Mouse (Mus musculus) layer of hippocampus, adult 2 months (tissue): ENCODE data around the gene Ppp1r1a. TPM values are rescaled to one million over a fixed set of nuclear protein-coding genes. Genes with fewer than 3 reads are reported as not detected.

Experiments
- DNase-seq, 2 experiments: peaks; one replicate each; pipeline ENCODE4 v3.0.0; 2022; ENCODE audit warnings: low spot score in 2 of 2
- H3K27ac ChIP-seq: fragments of 200-600 bp; 2 replicates; pipeline ENCODE4 v1.8.1; 2022
- H3K4me3 ChIP-seq: fragments of 200-600 bp; 2 replicates; pipeline ENCODE4 v1.8.1; 2022; ENCODE audit warnings: mild to moderate bottlenecking
- CTCF ChIP-seq: fragments of 200-600 bp; conservative IDR thresholded peaks from 2 replicates; pipeline ENCODE4 v1.8.1; 2022; ENCODE audit warnings: antibody characterized with exemption, mild to moderate bottlenecking, moderate library complexity
- long read RNA-seq, 2 experiments: library from polyadenylated mRNA; stranded (forward); transcript quantifications; one replicate each; pipeline ENCODE4 v2.0.0; 2021; ENCODE audit warnings: borderline mapping rate in 2 of 2
- total RNA-seq, 2 experiments: library from RNA; stranded (reverse); gene quantifications; 2 replicates each; pipeline ENCODE4 v1.2.3; 2021

Ppp1r1a gene
- total RNA-seq = 100 to 1,000 TPM; 118 to 136 TPM
- long read RNA-seq, experiment 1, transcript Ppp1r1a-202 (6 exons, 821 nt) = minor isoform, 22 of 107 reads
- long read RNA-seq, experiment 1, transcript Ppp1r1a-201 (7 exons, 1,306 nt) = major isoform, 74 of 107 reads
- long read RNA-seq, experiment 1, partial matches to known transcripts = 6 of 107 reads
- long read RNA-seq, experiment 1, other reads (novel, unspliced or antisense) = 5 of 107 reads
- long read RNA-seq, experiment 2, transcript Ppp1r1a-202 (6 exons, 821 nt) = minor isoform, 24 of 148 reads
- long read RNA-seq, experiment 2, transcript Ppp1r1a-201 (7 exons, 1,306 nt) = major isoform, 103 of 148 reads
- long read RNA-seq, experiment 2, partial matches to known transcripts = 14 of 148 reads
- long read RNA-seq, experiment 2, other reads (novel, unspliced or antisense) = 7 of 148 reads

- Histone ChIP-seq H3K4me3 (peak within 1 kb of the TSS; percentile 68), H3K27ac (peak within 1 kb of the TSS; percentile 93)
- no peak for TF ChIP-seq CTCF
- peak; percentile 57 to 83 for DNase-seq
Measured at GRCm38 (mm10) chr15:103537822-103538213, at the start of gene Ppp1r1a. Gene Ppp1r1a (minus strand): TSS chr15:103538003.

- H3K27ac ChIP-seq = no peak overlapping the region
- no peak overlapping the region for H3K4me3 ChIP-seq
- TF ChIP-seq CTCF = no peak
- no peak for DNase-seq
Measured at GRCm38 (mm10) chr15:103585876-103586275, 48.1 kb upstream of the Ppp1r1a start.

DNA sequence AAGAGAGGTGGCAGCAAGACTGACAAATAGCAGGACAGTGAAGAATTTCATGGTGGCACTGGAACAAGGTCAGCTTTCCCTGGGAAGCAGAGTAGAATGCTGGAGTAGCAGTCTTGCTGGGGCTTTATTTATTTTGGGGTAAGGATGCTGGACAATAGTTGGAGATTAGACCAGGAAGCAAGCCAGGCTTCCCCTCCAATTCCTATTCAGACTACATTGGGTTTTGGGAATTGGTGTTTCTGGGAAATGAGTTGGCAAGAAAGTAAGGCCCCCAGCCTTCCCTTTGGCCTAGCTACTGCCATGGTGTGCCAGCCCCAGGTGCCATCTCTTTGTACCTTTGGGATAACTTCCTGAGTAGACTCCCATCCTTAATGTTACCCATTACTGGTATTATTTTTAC is 27.2 kb upstream of the Ppp1r1a start, which contains the start of gene Glycam1:
Gene Glycam1, minus strand, starts transcription at position 101 of the 400 bp plus-strand sequence.
- Histone ChIP-seq H3K27ac (no peak within 1 kb of the TSS), H3K4me3 (no peak within 1 kb of the TSS)
- DNase-seq = no peak
- TF ChIP-seq CTCF = no peak

DNA sequence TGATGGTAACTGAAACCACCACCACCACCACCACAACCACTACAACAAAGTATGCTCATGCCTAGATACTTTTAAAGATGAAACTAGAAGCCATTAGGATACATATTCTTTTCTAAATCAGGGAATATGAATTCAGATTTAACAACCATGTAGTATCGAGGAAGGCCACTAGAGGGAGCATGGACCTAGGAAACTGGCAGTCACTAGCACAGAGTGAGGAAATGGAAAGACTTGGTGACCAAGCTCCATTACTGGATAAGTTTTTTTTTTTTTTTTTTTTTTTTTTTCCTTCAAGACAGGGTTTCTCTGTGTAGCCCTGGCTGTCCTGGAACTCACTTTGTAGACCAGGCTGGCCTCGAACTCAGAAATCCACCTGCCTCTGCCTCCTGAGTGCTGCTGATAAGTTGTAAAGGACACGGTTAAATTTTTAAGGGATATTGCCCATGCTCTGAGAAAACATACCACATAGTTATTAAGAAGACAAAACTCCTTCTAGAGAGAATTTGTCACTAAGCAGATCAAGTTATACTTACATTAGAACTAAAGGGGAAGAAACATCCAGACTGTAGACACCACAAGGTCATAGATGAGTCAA is 14.4 kb upstream of the Ppp1r1a start:
- H3K4me3 ChIP-seq = no peak overlapping the region
- DNase-seq = peak; percentile 68 to 82
- TF ChIP-seq CTCF = peak; percentile 80
- H3K27ac ChIP-seq = no peak overlapping the region

- H3K4me3 ChIP-seq = no peak overlapping the region
- H3K27ac ChIP-seq = no peak overlapping the region
- DNase-seq = no peak
- no peak for TF ChIP-seq CTCF
Measured at GRCm38 (mm10) chr15:103551053-103551452, 13.2 kb upstream of the Ppp1r1a start.

DNA sequence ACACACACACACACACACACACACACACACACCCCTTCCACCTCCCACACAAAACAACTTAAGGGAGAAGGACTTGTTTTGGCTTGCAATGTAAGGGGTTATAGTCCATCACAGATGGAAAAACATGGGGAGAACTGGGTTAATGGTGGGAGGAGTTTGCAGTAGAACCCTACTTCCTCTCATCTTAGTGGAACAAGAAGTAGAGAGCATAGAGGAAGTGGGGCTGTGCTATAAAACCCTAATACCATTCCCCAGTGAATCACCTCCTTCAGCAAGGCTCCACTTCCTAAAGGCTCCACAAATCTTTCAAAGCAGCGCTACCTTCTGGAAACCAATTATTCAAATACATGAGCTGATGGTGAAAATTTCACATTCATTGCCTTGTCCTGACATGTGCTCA is 11.7 kb upstream of the Ppp1r1a start:
- Histone ChIP-seq H3K27ac (no peak overlapping the region), H3K4me3 (no peak overlapping the region)
- no peak for TF ChIP-seq CTCF
- no peak for DNase-seq

- DNase-seq = no peak
- H3K4me3 ChIP-seq = no peak overlapping the region
- no peak overlapping the region for H3K27ac ChIP-seq
- TF ChIP-seq CTCF = peak; percentile 58
Measured at GRCm38 (mm10) chr15:103547983-103548382, 10.2 kb upstream of the Ppp1r1a start.

DNA sequence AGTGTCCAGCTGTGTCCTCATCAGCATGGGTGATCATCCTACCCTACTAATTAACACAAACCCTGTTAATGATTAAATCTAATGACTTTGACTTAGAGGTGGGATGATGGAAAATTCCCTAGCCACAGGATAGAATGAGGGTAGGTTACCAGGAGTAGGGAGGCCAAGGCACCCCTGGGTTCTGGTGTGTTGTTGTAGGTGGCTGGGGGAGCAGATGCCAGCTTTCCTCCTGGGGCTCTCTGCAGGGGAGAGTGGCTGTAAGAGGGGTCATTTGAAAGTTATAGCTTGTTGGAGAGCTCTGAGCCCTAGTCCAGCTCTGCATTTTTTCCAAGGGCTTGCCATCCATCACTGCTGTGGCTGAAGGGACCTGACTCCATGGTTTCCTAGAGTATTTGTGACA is 4.7 kb upstream of the Ppp1r1a start:
- DNase-seq = no peak
- no peak overlapping the region for H3K4me3 ChIP-seq
- H3K27ac ChIP-seq = no peak overlapping the region
- no peak for TF ChIP-seq CTCF

GRCm38 (mm10) chr15:103540646-103541045 is 2.8 kb upstream of the Ppp1r1a start:
- Histone ChIP-seq H3K4me3 (no peak overlapping the region), H3K27ac (no peak overlapping the region)
- TF ChIP-seq CTCF = no peak
- DNase-seq = no peak

- DNase-seq = no peak
- no peak overlapping the region for H3K4me3 ChIP-seq
- TF ChIP-seq CTCF = no peak
Measured at GRCm38 (mm10) chr15:103539259-103539658, 1.5 kb upstream of the Ppp1r1a start.

GRCm38 (mm10) chr15:103537011-103537821 is 587 bp downstream of the Ppp1r1a start:
- DNase-seq = peak; percentile 69 to 72
- Histone ChIP-seq H3K4me3 (peak overlapping the region; percentile 68), H3K27ac (peak overlapping the region; percentile 93)

More at GRCm38 (mm10) chr15:103539259-103539658, 1.5 kb upstream of the Ppp1r1a start:
- H3K27ac ChIP-seq = no peak overlapping the region

GRCm38 (mm10) chr15:103536456-103536855 is 1.3 kb downstream of the Ppp1r1a start:
- DNase-seq = no peak
- TF ChIP-seq CTCF = no peak
- peak overlapping the region; percentile 93 for H3K27ac ChIP-seq
- H3K4me3 ChIP-seq = peak overlapping the region; percentile 68

More at GRCm38 (mm10) chr15:103537011-103537821, 587 bp downstream of the Ppp1r1a start:
- no peak for TF ChIP-seq CTCF

DNA sequence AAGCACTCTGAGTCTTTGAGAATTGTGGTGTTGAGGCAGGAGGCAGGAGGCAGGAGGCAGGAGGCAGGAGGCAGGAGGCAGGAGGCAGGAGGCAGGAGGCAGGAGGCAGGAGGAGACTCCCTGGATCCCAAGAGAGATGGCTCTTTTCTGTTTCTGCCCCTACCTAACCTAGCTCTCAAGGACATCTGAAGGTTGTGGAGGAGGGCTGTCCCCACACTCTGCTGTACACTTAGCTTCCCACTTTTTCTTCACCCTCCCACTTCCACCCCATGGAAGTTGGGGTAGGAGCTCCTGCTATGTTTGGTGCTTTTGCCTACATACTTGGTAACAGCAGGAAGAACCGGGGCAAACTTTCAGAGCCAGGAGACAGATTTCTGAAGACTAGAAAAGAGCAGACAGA is 2.0 kb downstream of the Ppp1r1a start:
- H3K27ac ChIP-seq = peak overlapping the region; percentile 63; the same call in 1 of the 2 replicates
- peak overlapping the region; percentile 24; the same call in 1 of the 2 replicates for H3K4me3 ChIP-seq
- TF ChIP-seq CTCF = no peak
- no peak for DNase-seq
